Mouse (Mus musculus) colon, adult 2 months (tissue): ENCODE results near the gene Ghrhr. TPM values are rescaled to one million over a fixed set of nuclear protein-coding genes. Genes with fewer than 3 reads are reported as not detected.

ENCODE experiments used
- polyA plus RNA-seq: library from polyadenylated mRNA; depleted of rRNA; stranded (reverse); fragments of >200 nt; gene quantifications from 2 replicates; pipeline ENCODE4 v1.2.3, GENCODE M21; 2012; rRNA removed

The Ghrhr gene
- 0.31 and 0.32 TPM in 2 replicates for polyA plus RNA-seq

GRCm38 (mm10) chr6:55376076-55376475, at the start of gene Ghrhr:
TSS of gene Ghrhr (plus strand) at chr6:55376295.

GRCm38 (mm10) chr6:55335989-55336514, 40.0 kb upstream of the Ghrhr start, which contains the start of gene Aqp1:
TSS of gene Aqp1 (plus strand) at chr6:55336432.

Other genes with a start within 250 kb of the Ghrhr start
- 0.44 and 1.4 TPM in 2 replicates for gene Crhr2, start 243.3 kb upstream of the Ghrhr start, polyA plus RNA-seq
- 1.4 and 3.4 TPM in 2 replicates for gene Inmt, start 201.3 kb upstream of the Ghrhr start, polyA plus RNA-seq
- gene Mindy4, start 172.9 kb upstream of the Ghrhr start, polyA plus RNA-seq = 2.5 and 3.2 TPM in 2 replicates
- 130 and 135 TPM in 2 replicates for gene Aqp1, start 39.9 kb upstream of the Ghrhr start, polyA plus RNA-seq
- gene Adcyap1r1, start 75.7 kb downstream of the Ghrhr start, polyA plus RNA-seq = 6.6 and 7.1 TPM in 2 replicates